Mouse (Mus musculus): Measurements from ENCODE around the gene Pex11b. TPM values are rescaled to one million over a fixed set of nuclear protein-coding genes. Genes with fewer than 3 reads are reported as not detected.
"Not testable (repeated sequence)": the region's sequence is repeated elsewhere in the genome, so short reads cannot be mapped to it uniquely, and the experiment has no call there.

Gene Pex11b
- polyA plus RNA-seq, 1 experiment from 2014 or later: 63.3 TPM

GRCm38 (mm10) chr3:96599069-96599393 lies 36.1 kb upstream of the Pex11b start:
- peaks cover 70% of the 10 kb centered on the region for H3K4me1 ChIP-seq
- H3K4me2 ChIP-seq (replicated peaks): peak overlapping the region; percentile 99
- H3K36me3 ChIP-seq: peaks cover 8% of the 10 kb centered on the region; the same call in 1 of the 2 replicates
- no peak for ATAC-seq (ENCODE audit: low FRiP score, low read depth)
- peak overlapping the region; percentile 57 for H3K4me3 ChIP-seq
- no peak overlapping the region for H3K27ac ChIP-seq
- no peaks in the 10 kb centered on the region for H3K9me3 ChIP-seq
- no peak overlapping the region for H3K9ac ChIP-seq
- WGBS: 51% methylated on average over 8 of the region's 8 CpGs
- H3K27me3 ChIP-seq: peaks cover 30% of the 10 kb centered on the region

- H3K9ac ChIP-seq: no peak overlapping the region
- peak overlapping the region; percentile 99 for H3K4me2 ChIP-seq (replicated peaks)
- peaks cover 30% of the 10 kb centered on the region for H3K27me3 ChIP-seq
- 68% methylated on average over 3 of the region's 3 CpGs for WGBS
- 0 out of 2 replicates have a peak overlapping the region, but pooled peaks have one; percentile 57 for H3K4me3 ChIP-seq
- peaks cover 74% of the 10 kb centered on the region for H3K4me1 ChIP-seq
- H3K36me3 ChIP-seq: peaks cover 11% of the 10 kb centered on the region; the same call in 1 of the 2 replicates
- no peak overlapping the region for H3K27ac ChIP-seq
- no peaks in the 10 kb centered on the region for H3K9me3 ChIP-seq
- ATAC-seq (ENCODE audit: low FRiP score, low read depth): no peak
These were observed 35.8 kb upstream of the Pex11b start for GRCm38 (mm10) chr3:96599411-96599810.

- WGBS: under 1% methylated on average over 25 of the region's 27 CpGs
- H3K4me1 ChIP-seq: peaks cover 78% of the 10 kb centered on the region
These were observed 34.4 kb upstream of the Pex11b start, which contains the start of gene Lix1l for GRCm38 (mm10) chr3:96600639-96601250. TSS of gene Lix1l (plus strand) at chr3:96601149.

GRCm38 (mm10) chr3:96601251-96601787 lies 33.9 kb upstream of the Pex11b start:
- Histone ChIP-seq H3K4me1 (peaks cover 72% of the 10 kb centered on the region), H3K9me3 (no peaks in the 10 kb centered on the region)
- peak; percentile 49 for ATAC-seq (ENCODE audit: low FRiP score, low read depth)

More at GRCm38 (mm10) chr3:96600639-96601250, 34.4 kb upstream of the Pex11b start, which contains the start of gene Lix1l:
- Histone ChIP-seq H3K36me3 (peaks cover 20% of the 10 kb centered on the region; the same call in 1 of the 2 replicates), H3K27ac (peak within 1 kb of the TSS; percentile 94), H3K4me3 (peak within 1 kb of the TSS; percentile 76), H3K27me3 (peaks cover 21% of the 10 kb centered on the region), H3K9ac (peak within 1 kb of the TSS; percentile 87), H3K4me2 (replicated peaks) (peak within 1 kb of the TSS; percentile 84), H3K9me3 (no peaks in the 10 kb centered on the region)
- ATAC-seq (ENCODE audit: low FRiP score, low read depth): peak; percentile 94

GRCm38 (mm10) chr3:96601941-96602703 lies 33.1 kb upstream of the Pex11b start:
- Histone ChIP-seq H3K9me3 (no peaks in the 10 kb centered on the region), H3K27ac (peak overlapping the region; percentile 94), H3K4me3 (peak overlapping the region; percentile 76), H3K4me2 (replicated peaks) (peak overlapping the region; percentile 84), H3K36me3 (peaks cover 20% of the 10 kb centered on the region; the same call in 1 of the 2 replicates), H3K27me3 (peaks cover 9% of the 10 kb centered on the region; the same call in 1 of the 2 replicates), H3K4me1 (peaks cover 64% of the 10 kb centered on the region), H3K9ac (peak overlapping the region; percentile 87)
- no peak for ATAC-seq (ENCODE audit: low FRiP score, low read depth)
- WGBS: 27% methylated on average over 10 of the region's 10 CpGs

More at GRCm38 (mm10) chr3:96601251-96601787, 33.9 kb upstream of the Pex11b start:
- peaks cover 20% of the 10 kb centered on the region; the same call in 1 of the 2 replicates for H3K36me3 ChIP-seq
- WGBS: under 1% methylated on average over 19 of the region's 40 CpGs
- peak overlapping the region; percentile 94 for H3K27ac ChIP-seq
- peak overlapping the region; percentile 76 for H3K4me3 ChIP-seq
- peaks cover 17% of the 10 kb centered on the region for H3K27me3 ChIP-seq
- H3K9ac ChIP-seq: peak overlapping the region; percentile 87
- H3K4me2 ChIP-seq (replicated peaks): peak overlapping the region; percentile 84

GRCm38 (mm10) chr3:96602704-96603084 lies 32.5 kb upstream of the Pex11b start:
- 39% methylated on average over 5 of the region's 5 CpGs for WGBS
- H3K9me3 ChIP-seq: no peaks in the 10 kb centered on the region
- H3K27me3 ChIP-seq: peaks cover 9% of the 10 kb centered on the region; the same call in 1 of the 2 replicates
- peak overlapping the region; percentile 84 for H3K4me2 ChIP-seq (replicated peaks)
- peaks cover 58% of the 10 kb centered on the region for H3K4me1 ChIP-seq
- H3K9ac ChIP-seq: peak overlapping the region; percentile 87
- H3K36me3 ChIP-seq: peaks cover 20% of the 10 kb centered on the region; the same call in 1 of the 2 replicates
- H3K4me3 ChIP-seq: peak overlapping the region; percentile 76
- H3K27ac ChIP-seq: peak overlapping the region; percentile 94
- ATAC-seq (ENCODE audit: low FRiP score, low read depth): no peak

- Histone ChIP-seq H3K27ac (peak overlapping the region; percentile 94; the same call in 1 of the 2 replicates), H3K4me3 (peak overlapping the region; percentile 76), H3K36me3 (peaks cover 20% of the 10 kb centered on the region; the same call in 1 of the 2 replicates), H3K9ac (peak overlapping the region; percentile 87), H3K27me3 (peaks cover 9% of the 10 kb centered on the region; the same call in 1 of the 2 replicates), H3K9me3 (no peaks in the 10 kb centered on the region), H3K4me1 (peaks cover 54% of the 10 kb centered on the region), H3K4me2 (replicated peaks) (peak overlapping the region; percentile 84)
- no peak for ATAC-seq (ENCODE audit: low FRiP score, low read depth)
- 53% methylated on average over 5 of the region's 5 CpGs for WGBS
These were observed 31.9 kb upstream of the Pex11b start for GRCm38 (mm10) chr3:96603311-96603710.

- peaks cover 34% of the 10 kb centered on the region for H3K4me1 ChIP-seq
- ATAC-seq (ENCODE audit: low FRiP score, low read depth); H3K4me2 ChIP-seq (replicated peaks); H3K27me3 ChIP-seq; H3K9me3 ChIP-seq; H3K9ac ChIP-seq; H3K27ac ChIP-seq; H3K4me3 ChIP-seq: not testable (repeated sequence)
- 84% methylated on average over 4 of the region's 4 CpGs for WGBS
- H3K36me3 ChIP-seq: peaks cover 22% of the 10 kb centered on the region; the same call in 1 of the 2 replicates
These were observed 29.2 kb upstream of the Pex11b start for GRCm38 (mm10) chr3:96606007-96606406.

GRCm38 (mm10) chr3:96606618-96607017 lies 28.6 kb upstream of the Pex11b start:
- Histone ChIP-seq H3K9ac (no peak overlapping the region), H3K4me1 (peaks cover 34% of the 10 kb centered on the region), H3K4me2 (replicated peaks) (no peak overlapping the region), H3K27me3 (no peaks in the 10 kb centered on the region), H3K27ac (no peak overlapping the region), H3K4me3 (no peak overlapping the region), H3K36me3 (peaks cover 22% of the 10 kb centered on the region; the same call in 1 of the 2 replicates), H3K9me3 (no peaks in the 10 kb centered on the region)
- 91% methylated on average over 4 of the region's 4 CpGs for WGBS
- no peak for ATAC-seq (ENCODE audit: low FRiP score, low read depth)

GRCm38 (mm10) chr3:96617941-96618340 lies 17.2 kb upstream of the Pex11b start:
- Histone ChIP-seq H3K9me3 (no peaks in the 10 kb centered on the region), H3K27me3 (no peaks in the 10 kb centered on the region), H3K27ac (no peak overlapping the region), H3K4me3 (no peak overlapping the region), H3K9ac (no peak overlapping the region), H3K4me2 (replicated peaks) (no peak overlapping the region), H3K36me3 (peaks cover 74% of the 10 kb centered on the region), H3K4me1 (no peaks in the 10 kb centered on the region)
- ATAC-seq (ENCODE audit: low FRiP score, low read depth): no peak
- WGBS: 84% methylated on average over 3 of the region's 3 CpGs

- ATAC-seq (ENCODE audit: low FRiP score, low read depth): no peak
- peaks cover 69% of the 10 kb centered on the region for H3K36me3 ChIP-seq
These were observed 12.0 kb upstream of the Pex11b start for GRCm38 (mm10) chr3:96623201-96623600.

More at GRCm38 (mm10) chr3:96623201-96623600, 12.0 kb upstream of the Pex11b start:
- Histone ChIP-seq H3K9me3 (no peaks in the 10 kb centered on the region), H3K27ac (no peak overlapping the region), H3K9ac (no peak overlapping the region), H3K4me3 (no peak overlapping the region), H3K4me1 (no peaks in the 10 kb centered on the region), H3K27me3 (no peaks in the 10 kb centered on the region), H3K4me2 (replicated peaks) (no peak overlapping the region)
- WGBS: 92% methylated on average over 4 of the region's 4 CpGs

Measured in limb, embryonic 13.5 days (tissue).